Mouse (Mus musculus) cerebellum, postnatal 25 days (tissue): ENCODE data around the gene Alg1.
"Not testable (repeated sequence)": the region's sequence is repeated elsewhere in the genome, so short reads cannot be mapped to it uniquely, and the experiment has no call there.

Experiments
- DNase-seq, 2 experiments: peaks; one replicate each; pipeline ENCODE4 v3.0.0; 2021; ENCODE audit warnings: mixed read lengths in 2 of 2

Alg1 gene

GRCm38 (mm10) chr16:5233418-5234313 is at the start of gene Alg1:
TSS of gene Alg1 (plus strand) at chr16:5233621.
- peak; percentile 94 to 97 for DNase-seq

- peak in 1 of 2 experiments; percentile 29 for DNase-seq
Observed at GRCm38 (mm10) chr16:5184101-5184500, 49.3 kb upstream of the Alg1 start.

DNA sequence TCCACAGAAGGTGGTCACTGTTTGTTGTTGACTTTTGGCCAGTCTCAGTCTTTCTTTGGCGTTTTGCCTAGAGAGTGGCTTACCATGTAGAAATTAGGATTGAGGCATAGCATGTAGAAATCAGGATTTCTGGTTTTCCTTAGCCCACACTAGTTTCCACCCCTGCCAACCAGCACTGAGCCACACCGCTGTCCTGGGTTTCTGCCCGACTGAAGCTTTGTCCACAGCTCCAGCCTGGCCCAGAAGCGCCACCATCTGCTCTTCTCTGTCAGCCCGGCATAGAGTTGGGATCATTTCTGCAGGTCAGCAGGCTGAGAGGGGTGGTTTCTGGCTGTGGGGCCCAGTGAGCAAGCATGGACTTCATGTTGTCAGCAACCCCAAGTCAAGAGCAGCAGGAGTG is 48.5 kb upstream of the Alg1 start:
- peak; percentile 64 to 68 for DNase-seq

DNA sequence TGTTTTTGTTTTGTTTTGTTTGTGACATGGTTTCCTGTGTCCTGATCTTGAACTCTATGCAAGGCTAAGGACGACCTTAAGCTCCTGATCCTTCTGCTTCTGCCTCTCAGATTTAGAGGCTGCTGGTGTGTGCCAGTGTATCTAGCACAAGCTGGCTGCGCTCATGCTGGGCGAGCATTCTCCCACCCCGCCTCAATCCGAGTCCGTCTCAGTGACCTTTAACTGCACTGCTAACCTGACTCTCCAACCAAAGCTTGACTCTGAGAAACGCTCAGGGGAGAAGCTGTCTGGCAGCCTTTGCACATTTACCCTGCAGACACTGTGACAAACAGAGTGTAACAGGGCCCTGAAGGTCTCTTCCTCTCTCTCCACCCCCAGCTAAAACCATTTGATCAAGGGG is 47.7 kb upstream of the Alg1 start:
- DNase-seq: peak in 1 of 2 experiments; percentile 51

GRCm38 (mm10) chr16:5186234-5186633 is 47.2 kb upstream of the Alg1 start:
- peak; percentile 75 to 76 for DNase-seq

- peak; percentile 51 to 75 for DNase-seq
Observed at GRCm38 (mm10) chr16:5195080-5195479, 38.3 kb upstream of the Alg1 start.

GRCm38 (mm10) chr16:5202681-5203080 is 30.7 kb upstream of the Alg1 start:
- peak; percentile 54 to 61 for DNase-seq

DNA sequence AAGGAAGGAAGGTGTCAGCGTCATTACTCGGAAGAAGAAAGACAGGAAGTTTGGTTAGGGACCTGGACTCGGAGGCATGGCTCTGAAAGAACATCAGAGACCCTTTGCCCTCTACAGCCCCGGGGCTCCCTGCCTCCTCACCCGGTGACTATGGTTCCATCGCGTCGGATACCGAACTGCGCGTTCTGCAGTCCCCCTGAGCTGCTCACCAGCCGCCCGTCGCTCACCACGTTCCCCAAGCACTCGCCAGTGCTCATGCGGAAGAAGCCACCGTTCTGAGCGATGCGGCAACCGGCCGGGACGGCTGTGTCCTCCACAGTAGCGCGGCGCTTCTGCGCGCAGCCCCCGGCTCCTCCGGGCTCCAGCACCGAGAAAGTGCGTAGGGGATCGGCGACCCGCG is 30.2 kb upstream of the Alg1 start:
- peak in 1 of 2 experiments; percentile 62 for DNase-seq

GRCm38 (mm10) chr16:5203668-5204433 is 29.6 kb upstream of the Alg1 start, which contains the start of gene Nagpa:
TSS of gene Nagpa (minus strand) at chr16:5204012.
- peak; percentile 85 to 90 for DNase-seq

GRCm38 (mm10) chr16:5205431-5205970 is 27.9 kb upstream of the Alg1 start:
- no peak for DNase-seq

DNA sequence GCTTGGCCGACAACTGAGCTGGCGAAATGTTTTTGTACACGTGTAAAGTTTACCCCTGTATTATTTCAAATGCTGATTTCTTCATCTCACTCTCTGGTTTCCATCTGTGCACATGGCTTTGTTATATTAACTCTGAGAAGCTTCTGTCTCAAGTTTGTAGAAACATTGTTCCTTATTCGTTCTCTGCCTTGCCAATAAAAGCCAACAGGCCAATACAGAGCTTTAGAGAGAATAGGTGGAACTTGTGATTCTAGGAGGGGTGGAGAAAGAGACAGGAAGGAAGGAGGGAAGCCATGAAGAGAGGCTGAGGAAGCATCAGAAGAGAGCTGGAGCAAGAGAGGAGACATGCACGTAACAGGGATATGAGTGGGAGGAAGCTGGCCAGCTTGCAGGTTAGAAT is 27.4 kb upstream of the Alg1 start:
- no peak for DNase-seq

- no peak for DNase-seq
Observed at GRCm38 (mm10) chr16:5210365-5210764, 23.1 kb upstream of the Alg1 start.

GRCm38 (mm10) chr16:5212150-5212549 is 21.3 kb upstream of the Alg1 start:
- DNase-seq: no peak

DNA sequence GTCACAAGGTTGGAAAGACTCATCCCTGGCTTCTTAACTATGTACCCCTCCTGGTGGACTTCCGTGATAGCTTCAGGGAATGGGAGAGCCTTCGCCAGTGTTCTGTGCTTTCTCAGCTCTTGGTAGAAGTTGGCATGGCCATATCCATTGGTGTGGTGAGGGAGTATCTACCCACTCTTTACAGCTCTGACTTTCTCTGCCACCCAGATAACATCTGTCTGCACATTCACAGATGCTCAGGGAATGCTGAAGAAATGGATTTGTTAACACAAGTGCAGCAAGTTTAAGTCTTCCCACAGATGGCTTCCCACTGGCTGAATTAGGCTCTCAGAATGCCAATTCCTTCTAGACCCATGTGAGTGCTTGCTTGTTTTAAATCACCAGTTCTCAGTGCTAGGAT is 19.3 kb upstream of the Alg1 start:
- no peak for DNase-seq

DNA sequence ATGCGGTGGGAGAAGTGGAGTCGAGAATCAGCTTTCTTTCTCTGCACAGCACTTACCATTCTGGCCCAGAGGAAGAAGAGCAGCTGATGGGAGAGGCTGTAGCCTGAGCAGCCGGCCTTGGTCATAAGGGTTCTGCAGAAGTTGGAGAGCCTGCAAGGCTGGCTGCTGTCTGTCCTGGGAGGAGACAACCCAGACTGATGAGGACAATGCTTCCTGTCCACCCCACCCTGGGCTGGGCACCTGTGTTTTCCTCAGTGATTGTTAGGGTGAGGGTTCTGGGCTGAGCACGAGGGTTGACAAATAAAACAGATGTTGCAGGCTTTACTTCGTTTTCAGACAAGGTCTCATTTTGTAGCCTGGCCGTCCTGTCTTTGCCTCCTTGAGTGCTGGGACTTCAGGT is 16.7 kb upstream of the Alg1 start:
- no peak for DNase-seq

DNA sequence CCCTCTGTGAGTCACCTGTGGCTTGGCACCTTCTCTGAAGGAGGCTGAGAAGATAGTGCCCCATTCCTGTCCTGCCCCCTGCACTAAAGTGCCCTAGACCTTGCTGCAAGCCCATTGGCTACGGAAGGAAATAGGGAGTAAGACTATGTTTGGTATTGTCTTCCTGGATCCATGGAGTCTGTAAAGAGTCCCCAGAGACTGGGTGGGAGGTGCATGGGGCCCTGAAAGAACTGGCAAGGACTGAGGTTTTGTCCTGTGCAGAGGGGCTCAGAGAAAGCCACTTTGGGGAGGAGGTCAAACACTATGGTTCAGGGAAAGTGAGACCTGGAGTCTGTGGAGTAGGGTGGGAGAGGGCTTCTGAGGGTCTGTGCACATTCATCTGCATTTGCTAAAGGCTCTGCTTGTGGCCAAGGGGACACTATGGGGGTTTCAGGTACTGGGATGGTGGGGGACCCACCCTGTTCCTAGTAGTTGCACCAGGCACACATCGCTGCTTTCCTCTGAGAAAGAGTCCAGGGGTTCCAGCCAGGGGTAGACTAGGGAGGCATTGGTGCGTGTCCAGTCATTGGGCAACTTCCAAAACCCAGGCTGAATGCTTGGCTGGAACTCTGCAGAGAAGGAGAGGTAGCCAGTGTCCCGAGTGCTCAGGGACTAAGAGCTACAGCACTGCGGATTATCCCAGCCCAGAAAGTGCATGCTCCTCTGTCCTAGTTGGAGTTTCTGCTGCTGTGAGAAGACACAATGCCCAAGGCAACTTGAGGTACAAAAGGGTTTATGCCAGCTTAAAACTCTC is 15.9 kb upstream of the Alg1 start:
- DNase-seq: no peak

DNA sequence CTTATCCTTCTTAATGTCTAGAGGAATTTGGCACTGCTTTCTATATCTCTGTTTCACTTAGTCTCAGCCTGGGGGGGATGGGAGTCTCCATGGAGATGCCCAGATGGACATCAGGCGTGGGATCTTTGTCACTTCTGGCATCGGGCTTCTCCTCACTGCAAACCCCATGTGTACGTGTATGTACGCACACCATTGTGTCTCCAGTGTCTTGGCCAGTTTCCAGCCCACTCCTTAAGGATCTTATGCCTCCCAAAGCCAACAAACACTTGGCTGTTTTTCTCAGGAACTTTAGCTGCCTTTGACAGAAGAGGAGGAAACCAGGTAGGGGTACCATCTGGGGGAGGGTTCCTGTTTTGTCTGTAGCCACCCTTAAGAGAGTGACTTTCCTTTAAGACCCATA is 12.0 kb upstream of the Alg1 start:
- DNase-seq: no peak

DNA sequence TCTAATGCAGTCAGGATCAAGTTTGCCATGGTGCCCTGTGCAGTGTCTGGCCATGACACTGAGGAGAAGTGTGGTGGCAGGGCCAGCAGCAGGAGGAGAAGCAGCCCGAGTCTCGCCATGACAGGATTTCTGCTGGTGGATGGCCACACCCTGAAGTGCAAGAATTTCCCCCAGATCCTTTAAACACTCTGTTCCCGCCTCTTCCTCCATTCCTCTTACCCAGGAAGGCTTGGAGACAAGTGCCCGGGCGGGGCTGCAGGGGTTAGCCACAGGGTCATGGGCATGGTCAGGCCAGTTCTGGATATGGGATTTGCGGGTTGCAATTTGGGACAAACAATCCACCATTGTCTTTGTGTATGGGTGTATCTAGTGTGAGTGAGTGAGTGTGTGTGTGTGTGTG is 11.3 kb upstream of the Alg1 start, which contains the start of gene AU021092:
AU021092 (minus strand) TSS at position 160 of the 400 bp plus-strand sequence.
- DNase-seq: no peak

GRCm38 (mm10) chr16:5226534-5226933 is 6.9 kb upstream of the Alg1 start:
- DNase-seq: not testable (repeated sequence)

DNA sequence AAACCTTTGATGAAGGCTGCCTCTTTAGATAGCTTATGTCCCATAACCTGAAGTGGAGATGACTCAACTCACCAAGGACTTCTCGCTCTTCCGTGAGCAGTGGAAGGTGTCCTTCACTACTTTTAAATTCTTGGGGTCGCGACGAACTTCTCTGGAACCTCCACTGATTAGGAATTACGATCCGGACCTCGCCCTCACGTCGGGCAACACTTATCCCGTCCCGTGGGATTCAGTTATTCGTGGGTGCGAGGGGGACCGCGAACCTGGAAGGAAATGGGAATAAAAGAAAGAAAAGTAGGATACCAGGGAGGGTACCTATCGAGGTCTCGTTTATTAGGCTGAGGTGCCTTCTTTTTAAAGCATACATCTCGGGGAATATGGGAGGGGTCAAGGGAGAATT is 5.9 kb upstream of the Alg1 start:
- DNase-seq: not testable (repeated sequence)

- not testable (repeated sequence) for DNase-seq
Observed at GRCm38 (mm10) chr16:5228103-5228502, 5.3 kb upstream of the Alg1 start.

DNA sequence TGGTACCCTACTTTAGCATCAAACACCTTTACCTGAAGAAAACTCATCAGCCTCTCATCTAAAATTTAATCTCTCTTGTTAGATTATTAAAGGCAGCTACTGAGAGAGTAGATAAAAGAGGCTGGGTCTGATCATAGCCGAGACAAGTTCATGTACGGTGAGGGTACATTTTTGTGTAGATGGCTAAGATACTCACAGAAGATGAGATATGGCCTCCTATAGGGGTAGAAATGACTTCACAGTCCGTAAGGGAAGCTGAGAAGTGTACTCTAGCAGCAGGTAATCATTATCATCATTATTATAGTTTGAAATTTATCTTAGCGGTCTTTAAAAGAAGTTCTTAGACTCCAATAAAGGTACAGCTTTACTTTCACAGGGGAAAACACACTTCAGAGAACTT is 439 bp upstream of the Alg1 start:
- no peak for DNase-seq

- DNase-seq: no peak
Observed at GRCm38 (mm10) chr16:5242355-5242754, 8.9 kb downstream of the Alg1 start.
